Mouse (Mus musculus) hindbrain, embryonic 13.5 days (tissue): ENCODE data around the gene Erc2. TPM values are rescaled to one million over a fixed set of nuclear protein-coding genes. Genes with fewer than 3 reads are reported as not detected.

Experiments
- ATAC-seq: fragments of 200-750 bp; cut with Nextera tagmentation; 2 replicates; pipeline ENCODE4 v1.8.0; 2017; ENCODE audit warnings: moderate TSS enrichment; ENCODE audit not compliant: low FRiP score
- H3K27ac ChIP-seq: fragments of 300-500 bp; sonication (generic); 2 replicates; pipeline ENCODE4 v1.5.1; 2015; ENCODE audit warnings: inconsistent platforms, mild to moderate bottlenecking, moderate library complexity
- H3K27me3 ChIP-seq: fragments of 300-500 bp; sonication (generic); 2 replicates; pipeline ENCODE4 v1.6.1; 2015; ENCODE audit warnings: mild to moderate bottlenecking, inconsistent platforms
- H3K36me3 ChIP-seq: fragments of 300-500 bp; sonication (generic); 2 replicates; pipeline ENCODE4 v1.6.1; 2015; ENCODE audit warnings: mild to moderate bottlenecking, inconsistent platforms
- H3K4me1 ChIP-seq: fragments of 300-500 bp; sonication (generic); replicated peaks from 2 replicates; pipeline ENCODE4 v1.6.1; 2015; ENCODE audit warnings: inconsistent platforms
- H3K4me2 ChIP-seq: fragments of 300-500 bp; sonication (generic); 2 replicates; pipeline ENCODE4 v1.6.1; 2015; ENCODE audit warnings: inconsistent platforms, mild to moderate bottlenecking, moderate library complexity
- H3K4me3 ChIP-seq: fragments of 300-500 bp; sonication (generic); 2 replicates; pipeline ENCODE4 v1.5.1; 2015; ENCODE audit warnings: mild to moderate bottlenecking, inconsistent platforms
- H3K9ac ChIP-seq: fragments of 300-500 bp; sonication (generic); 2 replicates; pipeline ENCODE4 v1.6.1; 2015; ENCODE audit warnings: mild to moderate bottlenecking, inconsistent platforms
- H3K9me3 ChIP-seq: fragments of 300-500 bp; sonication (generic); 2 replicates; pipeline ENCODE4 v1.6.1; 2016; ENCODE audit warnings: inconsistent platforms
- WGBS: fragments of 180-500 bp; shearing (Covaris S2); methylation state at CpG from one replicate; pipeline ENCODE4 v1.1.7; 2015; 5-methylcytosine and 5-hydroxymethylcytosine counted together
- polyA plus RNA-seq: library from polyadenylated mRNA; unstranded; fragments of >200 nt; fragmentation: Nextera tagmentation; extraction: Ambion mirVana; gene quantifications from 2 replicates; pipeline ENCODE4 v1.2.1, GENCODE M21; 2015

Gene Erc2
- polyA plus RNA-seq, 1 experiment from 2014 or later, result 79.8 TPM

DNA sequence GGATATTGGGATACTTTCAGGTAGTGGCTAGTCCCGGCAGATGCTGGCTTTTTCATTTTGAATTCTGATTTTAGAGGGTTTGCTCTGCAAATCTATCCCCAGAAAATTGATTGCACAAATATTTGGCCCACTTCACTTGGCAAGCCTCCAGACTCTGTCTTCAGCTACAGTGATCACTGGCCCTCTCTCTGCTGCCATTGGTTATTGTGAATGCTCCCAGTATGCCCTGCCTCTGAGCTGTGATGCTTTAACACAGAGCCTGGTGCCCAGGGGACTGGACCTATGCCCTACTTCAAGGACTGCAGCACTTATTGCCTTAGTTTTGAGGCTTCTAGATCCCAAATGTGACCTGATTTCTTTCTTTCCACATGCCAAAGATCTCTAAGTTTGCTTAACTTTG lies 686.4 kb downstream of the Erc2 start:
- no peaks in the 10 kb centered on the region for H3K27me3 ChIP-seq
- no peak for ATAC-seq
- no peak overlapping the region for H3K27ac ChIP-seq
- no peak overlapping the region for H3K9ac ChIP-seq
- no peak overlapping the region for H3K4me2 ChIP-seq
- H3K4me3 ChIP-seq, result no peak overlapping the region
- no peaks in the 10 kb centered on the region for H3K9me3 ChIP-seq
- WGBS, result 94% methylated on average over 1 of the region's 1 CpGs
- peaks cover 10% of the 10 kb centered on the region; the same call in 1 of the 2 replicates for H3K36me3 ChIP-seq
- H3K4me1 ChIP-seq, result no peaks in the 10 kb centered on the region

DNA sequence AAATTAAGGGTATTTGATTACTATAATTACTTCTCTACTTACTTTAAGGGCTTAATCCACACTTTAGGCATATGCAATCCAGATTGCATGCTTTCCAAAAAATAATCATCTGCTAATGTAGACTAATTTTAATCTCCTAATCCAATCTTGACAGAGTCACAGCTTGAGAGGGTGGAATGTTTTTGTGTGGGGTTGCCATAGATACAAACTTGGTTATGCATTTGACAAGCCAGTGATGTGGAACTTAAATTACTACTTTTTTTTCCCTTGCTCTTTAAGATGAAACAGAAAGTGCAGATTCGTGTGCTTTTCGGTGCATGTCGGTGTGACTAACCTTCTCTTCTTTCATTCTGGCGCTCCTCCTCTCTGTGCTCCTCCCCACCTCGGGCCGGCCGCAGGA lies 694.6 kb downstream of the Erc2 start:
- WGBS, result 72% methylated on average over 7 of the region's 7 CpGs
- no peak overlapping the region for H3K9ac ChIP-seq
- no peaks in the 10 kb centered on the region for H3K36me3 ChIP-seq
- H3K27ac ChIP-seq, result no peak overlapping the region
- ATAC-seq, result no peak
- no peaks in the 10 kb centered on the region for H3K4me1 ChIP-seq
- H3K4me2 ChIP-seq, result no peak overlapping the region
- H3K9me3 ChIP-seq, result no peaks in the 10 kb centered on the region
- no peaks in the 10 kb centered on the region for H3K27me3 ChIP-seq
- H3K4me3 ChIP-seq, result no peak overlapping the region

- no peaks in the 10 kb centered on the region for H3K27me3 ChIP-seq
- H3K27ac ChIP-seq, result no peak overlapping the region
- ATAC-seq, result no peak
- 92% methylated on average over 5 of the region's 5 CpGs for WGBS
- H3K36me3 ChIP-seq, result no peaks in the 10 kb centered on the region
- no peak overlapping the region for H3K4me2 ChIP-seq
- no peaks in the 10 kb centered on the region for H3K9me3 ChIP-seq
- H3K9ac ChIP-seq, result no peak overlapping the region
- no peak overlapping the region for H3K4me3 ChIP-seq
- peaks cover 4% of the 10 kb centered on the region; the same call in 1 of the 2 replicates for H3K4me1 ChIP-seq
These were observed 699.8 kb downstream of the Erc2 start for GRCm38 (mm10) chr14:28321916-28322534.

- 91% methylated on average over 2 of the region's 2 CpGs for WGBS
- no peak for ATAC-seq
- Histone ChIP-seq H3K4me3 (no peak overlapping the region), H3K9me3 (no peaks in the 10 kb centered on the region), H3K27ac (no peak overlapping the region), H3K36me3 (no peaks in the 10 kb centered on the region), H3K9ac (no peak overlapping the region), H3K27me3 (no peaks in the 10 kb centered on the region), H3K4me1 (peaks cover 4% of the 10 kb centered on the region; the same call in 1 of the 2 replicates), H3K4me2 (no peak overlapping the region)
These were observed 701.0 kb downstream of the Erc2 start for GRCm38 (mm10) chr14:28323243-28323642.

GRCm38 (mm10) chr14:28323727-28324126 lies 701.5 kb downstream of the Erc2 start:
- Histone ChIP-seq H3K9ac (no peak overlapping the region), H3K36me3 (no peaks in the 10 kb centered on the region), H3K4me1 (peaks cover 4% of the 10 kb centered on the region; the same call in 1 of the 2 replicates), H3K27me3 (no peaks in the 10 kb centered on the region), H3K4me3 (no peak overlapping the region), H3K27ac (no peak overlapping the region), H3K9me3 (no peaks in the 10 kb centered on the region), H3K4me2 (no peak overlapping the region)
- no peak for ATAC-seq
- WGBS, result 83% methylated on average over 2 of the region's 2 CpGs

DNA sequence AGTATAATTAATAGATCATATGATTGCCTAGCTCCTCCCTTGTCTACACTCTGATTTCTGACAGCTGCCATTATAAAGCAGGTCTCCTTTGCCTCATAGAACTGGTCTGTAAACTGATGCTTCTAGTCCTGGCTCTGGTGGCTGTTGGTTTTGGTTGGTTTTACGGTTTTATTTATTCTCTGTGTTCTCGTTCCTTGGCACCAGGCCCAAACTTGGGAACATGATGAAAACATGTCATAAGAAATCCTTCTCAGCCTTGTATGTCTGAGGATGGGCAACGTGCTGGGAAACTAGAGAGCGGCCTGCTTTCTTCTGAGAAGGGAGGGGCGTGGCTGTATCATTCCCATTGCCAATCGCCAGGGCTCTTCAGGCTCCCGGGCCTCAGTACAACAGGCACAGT lies 704.2 kb downstream of the Erc2 start:
- no peak overlapping the region for H3K4me3 ChIP-seq
- no peaks in the 10 kb centered on the region for H3K27me3 ChIP-seq
- no peak overlapping the region for H3K4me2 ChIP-seq
- H3K36me3 ChIP-seq, result no peaks in the 10 kb centered on the region
- H3K9ac ChIP-seq, result no peak overlapping the region
- H3K9me3 ChIP-seq, result no peaks in the 10 kb centered on the region
- H3K27ac ChIP-seq, result no peak overlapping the region
- no peak for ATAC-seq
- WGBS, result 86% methylated on average over 7 of the region's 7 CpGs
- H3K4me1 ChIP-seq, result peaks cover 4% of the 10 kb centered on the region

GRCm38 (mm10) chr14:28328512-28328911 lies 706.3 kb downstream of the Erc2 start:
- Histone ChIP-seq H3K27ac (no peak overlapping the region), H3K4me1 (peaks cover 12% of the 10 kb centered on the region), H3K9ac (no peak overlapping the region), H3K36me3 (no peaks in the 10 kb centered on the region), H3K4me2 (no peak overlapping the region), H3K9me3 (no peaks in the 10 kb centered on the region), H3K27me3 (no peaks in the 10 kb centered on the region), H3K4me3 (no peak overlapping the region)
- no peak for ATAC-seq
- 61% methylated on average over 8 of the region's 8 CpGs for WGBS

DNA sequence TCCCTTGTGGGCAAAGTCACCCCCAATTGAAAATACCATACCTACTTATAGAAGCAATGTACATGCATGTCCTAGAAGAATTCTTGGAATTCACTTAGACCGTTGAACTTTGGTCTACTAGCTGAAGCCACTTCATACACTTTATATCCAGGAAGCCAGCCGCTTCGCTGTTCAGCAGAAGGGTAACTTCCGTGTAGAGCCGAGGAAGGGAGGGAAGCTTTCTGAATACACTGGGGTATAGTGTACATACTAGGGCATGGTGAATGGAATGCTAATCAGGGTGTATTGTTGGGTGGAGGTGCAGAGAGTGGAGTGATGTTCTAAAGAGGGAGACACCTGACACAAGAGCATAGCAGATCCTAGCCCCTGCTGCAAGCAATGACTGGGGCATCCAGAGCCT lies 708.9 kb downstream of the Erc2 start:
- Histone ChIP-seq H3K4me1 (peaks cover 12% of the 10 kb centered on the region), H3K9ac (no peak overlapping the region), H3K4me3 (no peak overlapping the region), H3K27ac (no peak overlapping the region), H3K36me3 (no peaks in the 10 kb centered on the region), H3K9me3 (no peaks in the 10 kb centered on the region), H3K27me3 (no peaks in the 10 kb centered on the region), H3K4me2 (no peak overlapping the region)
- WGBS, result 79% methylated on average over 5 of the region's 5 CpGs
- no peak for ATAC-seq

- Histone ChIP-seq H3K4me1 (peaks cover 12% of the 10 kb centered on the region), H3K36me3 (no peaks in the 10 kb centered on the region), H3K27ac (no peak overlapping the region), H3K27me3 (no peaks in the 10 kb centered on the region), H3K4me2 (no peak overlapping the region), H3K9ac (no peak overlapping the region), H3K4me3 (no peak overlapping the region), H3K9me3 (no peaks in the 10 kb centered on the region)
- WGBS, result 39% methylated on average over 3 of the region's 3 CpGs
- ATAC-seq, result no peak
These were observed 710.2 kb downstream of the Erc2 start for GRCm38 (mm10) chr14:28332351-28332953.

- Histone ChIP-seq H3K4me2 (no peak overlapping the region), H3K27ac (no peak overlapping the region), H3K27me3 (no peaks in the 10 kb centered on the region), H3K9me3 (no peaks in the 10 kb centered on the region), H3K36me3 (no peaks in the 10 kb centered on the region), H3K9ac (no peak overlapping the region), H3K4me3 (no peak overlapping the region), H3K4me1 (no peaks in the 10 kb centered on the region)
- WGBS, result 92% methylated on average over 3 of the region's 3 CpGs
- no peak for ATAC-seq
These were observed 716.9 kb downstream of the Erc2 start for GRCm38 (mm10) chr14:28339146-28339545.

- no peaks in the 10 kb centered on the region for H3K27me3 ChIP-seq
- no peaks in the 10 kb centered on the region for H3K9me3 ChIP-seq
- H3K4me1 ChIP-seq, result no peaks in the 10 kb centered on the region; the same call in 1 of the 2 replicates
- WGBS, result 66% methylated on average over 1 of the region's 1 CpGs
- H3K36me3 ChIP-seq, result no peaks in the 10 kb centered on the region; the same call in 1 of the 2 replicates
- ATAC-seq, result no peak
- H3K4me3 ChIP-seq, result no peak overlapping the region
- H3K9ac ChIP-seq, result no peak overlapping the region
- H3K27ac ChIP-seq, result no peak overlapping the region
- no peak overlapping the region for H3K4me2 ChIP-seq
These were observed 726.9 kb downstream of the Erc2 start for GRCm38 (mm10) chr14:28349129-28349528.

DNA sequence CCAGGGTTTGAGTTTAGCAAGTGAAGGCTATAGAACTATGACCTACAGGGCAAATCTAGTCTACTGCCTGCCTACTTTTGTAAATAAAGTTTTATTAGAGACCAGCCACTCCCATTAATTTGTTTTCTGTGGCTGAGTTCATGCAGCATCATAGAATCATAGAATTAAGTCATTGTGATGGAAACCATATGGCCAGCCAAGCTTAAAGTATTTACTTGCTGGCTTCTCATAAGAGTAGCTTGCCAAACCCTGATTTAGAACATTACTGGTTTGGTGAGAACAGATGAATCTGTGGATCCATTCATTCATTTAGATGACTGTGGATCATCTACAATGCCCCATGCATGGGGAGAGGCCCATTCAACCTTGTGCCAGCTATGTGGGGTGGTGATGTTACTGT lies 733.8 kb downstream of the Erc2 start:
- H3K27me3 ChIP-seq, result 0 out of 2 replicates have a peak, but pooled peaks cover under 1% of the 10 kb centered on the region
- no peak overlapping the region for H3K27ac ChIP-seq
- no peaks in the 10 kb centered on the region for H3K4me1 ChIP-seq
- ATAC-seq, result no peak
- no peak overlapping the region for H3K4me3 ChIP-seq
- no peaks in the 10 kb centered on the region; the same call in 1 of the 2 replicates for H3K36me3 ChIP-seq
- no peak overlapping the region for H3K9ac ChIP-seq
- no peaks in the 10 kb centered on the region for H3K9me3 ChIP-seq
- no peak overlapping the region for H3K4me2 ChIP-seq

GRCm38 (mm10) chr14:28359502-28359901 lies 737.3 kb downstream of the Erc2 start:
- no peaks in the 10 kb centered on the region for H3K36me3 ChIP-seq
- no peak for ATAC-seq
- peaks cover 7% of the 10 kb centered on the region; the same call in 1 of the 2 replicates for H3K27me3 ChIP-seq
- 87% methylated on average over 4 of the region's 4 CpGs for WGBS
- H3K4me1 ChIP-seq, result no peaks in the 10 kb centered on the region
- H3K27ac ChIP-seq, result no peak overlapping the region
- H3K9me3 ChIP-seq, result no peaks in the 10 kb centered on the region
- H3K4me3 ChIP-seq, result no peak overlapping the region
- H3K9ac ChIP-seq, result no peak overlapping the region
- no peak overlapping the region for H3K4me2 ChIP-seq
